Mouse (Mus musculus): Measurements from ENCODE around the gene Exoc4. TPM values are rescaled to one million over a fixed set of nuclear protein-coding genes. Genes with fewer than 3 reads are reported as not detected.
A peak's percentile ranks its signal among the peaks of the same experiment; 100 is the strongest.

Exoc4 gene
- polyA plus RNA-seq, 1 experiment from 2014 or later: 9.5 TPM

- Histone ChIP-seq H3K27me3 (ENCODE audit: control insufficient read depth, insufficient read depth, low read length) (no peaks in the 10 kb centered on the region), H3K4me2 (replicated peaks; ENCODE audit: low read depth) (no peak overlapping the region), H3K27ac (replicated peaks) (no peak overlapping the region), H3K9me3 (ENCODE audit: control insufficient read depth, low read length) (no peaks in the 10 kb centered on the region), H3K4me3 (ENCODE audit: low read depth, low read length) (no peak overlapping the region), H3K4me1 (replicated peaks; ENCODE audit: control insufficient read depth, insufficient read depth) (no peaks in the 10 kb centered on the region), H3K9ac (ENCODE audit: low read length) (no peak overlapping the region), H3K36me3 (ENCODE audit: control insufficient read depth, insufficient read depth, low read length) (no peaks in the 10 kb centered on the region)
- ATAC-seq (ENCODE audit: low FRiP score, low TSS enrichment) (no peak), DNase-seq (ENCODE audit: low spot score) (no peak)
- whole genome bisulfite sequencing: 82% methylated on average over 9 of the region's 9 CpGs
- TF ChIP-seq CTCF (IDR thresholded peaks at IDR 0.05; ENCODE audit: low read depth) (no peak), EP300 (optimal IDR thresholded peaks at IDR 0.05) (no peak)
Measured at GRCm38 (mm10) chr6:33884141-33884683, 635.3 kb downstream of the Exoc4 start.

- H3K4me2 ChIP-seq (replicated peaks; ENCODE audit: low read depth): no peak overlapping the region
- H3K4me3 ChIP-seq (ENCODE audit: low read depth, low read length): no peak overlapping the region
- DNase-seq (ENCODE audit: low spot score) (no peak), ATAC-seq (ENCODE audit: low FRiP score, low TSS enrichment) (no peak)
- no peaks in the 10 kb centered on the region for H3K27me3 ChIP-seq (ENCODE audit: control insufficient read depth, insufficient read depth, low read length)
- TF ChIP-seq CTCF (IDR thresholded peaks at IDR 0.05; ENCODE audit: low read depth) (no peak), EP300 (optimal IDR thresholded peaks at IDR 0.05) (no peak)
- H3K9ac ChIP-seq (ENCODE audit: low read length): no peak overlapping the region
- no peaks in the 10 kb centered on the region for H3K9me3 ChIP-seq (ENCODE audit: control insufficient read depth, low read length)
- WGBS: 88% methylated on average over 2 of the region's 2 CpGs
- H3K36me3 ChIP-seq (ENCODE audit: control insufficient read depth, insufficient read depth, low read length): no peaks in the 10 kb centered on the region
- no peak overlapping the region for H3K27ac ChIP-seq (replicated peaks)
- no peaks in the 10 kb centered on the region for H3K4me1 ChIP-seq (replicated peaks; ENCODE audit: control insufficient read depth, insufficient read depth)
Measured at GRCm38 (mm10) chr6:33886941-33887340, 638.1 kb downstream of the Exoc4 start.

- ATAC-seq (ENCODE audit: low FRiP score, low TSS enrichment) (no peak), DNase-seq (ENCODE audit: low spot score) (no peak)
- Histone ChIP-seq H3K9me3 (ENCODE audit: control insufficient read depth, low read length) (no peaks in the 10 kb centered on the region), H3K27me3 (ENCODE audit: control insufficient read depth, insufficient read depth, low read length) (no peaks in the 10 kb centered on the region), H3K27ac (replicated peaks) (no peak overlapping the region), H3K4me2 (replicated peaks; ENCODE audit: low read depth) (no peak overlapping the region), H3K9ac (ENCODE audit: low read length) (no peak overlapping the region), H3K4me1 (replicated peaks; ENCODE audit: control insufficient read depth, insufficient read depth) (no peaks in the 10 kb centered on the region), H3K36me3 (ENCODE audit: control insufficient read depth, insufficient read depth, low read length) (no peaks in the 10 kb centered on the region), H3K4me3 (ENCODE audit: low read depth, low read length) (no peak overlapping the region)
- no peak for TF ChIP-seq EP300 (optimal IDR thresholded peaks at IDR 0.05)
- TF ChIP-seq CTCF (IDR thresholded peaks at IDR 0.05; ENCODE audit: low read depth): no peak
- 70% methylated on average over 1 of the region's 1 CpGs for WGBS
Measured at GRCm38 (mm10) chr6:33890926-33891325, 642.0 kb downstream of the Exoc4 start.

GRCm38 (mm10) chr6:33892142-33892541 lies 643.3 kb downstream of the Exoc4 start:
- Histone ChIP-seq H3K27me3 (ENCODE audit: control insufficient read depth, insufficient read depth, low read length) (no peaks in the 10 kb centered on the region), H3K4me2 (replicated peaks; ENCODE audit: low read depth) (no peak overlapping the region), H3K4me3 (ENCODE audit: low read depth, low read length) (no peak overlapping the region), H3K9ac (ENCODE audit: low read length) (no peak overlapping the region), H3K9me3 (ENCODE audit: control insufficient read depth, low read length) (no peaks in the 10 kb centered on the region), H3K36me3 (ENCODE audit: control insufficient read depth, insufficient read depth, low read length) (no peaks in the 10 kb centered on the region), H3K4me1 (replicated peaks; ENCODE audit: control insufficient read depth, insufficient read depth) (no peaks in the 10 kb centered on the region), H3K27ac (replicated peaks) (no peak overlapping the region)
- TF ChIP-seq CTCF (IDR thresholded peaks at IDR 0.05; ENCODE audit: low read depth) (no peak), EP300 (optimal IDR thresholded peaks at IDR 0.05) (no peak)
- ATAC-seq (ENCODE audit: low FRiP score, low TSS enrichment) (no peak), DNase-seq (ENCODE audit: low spot score) (no peak)
- WGBS: 35% methylated on average over 2 of the region's 2 CpGs

DNA sequence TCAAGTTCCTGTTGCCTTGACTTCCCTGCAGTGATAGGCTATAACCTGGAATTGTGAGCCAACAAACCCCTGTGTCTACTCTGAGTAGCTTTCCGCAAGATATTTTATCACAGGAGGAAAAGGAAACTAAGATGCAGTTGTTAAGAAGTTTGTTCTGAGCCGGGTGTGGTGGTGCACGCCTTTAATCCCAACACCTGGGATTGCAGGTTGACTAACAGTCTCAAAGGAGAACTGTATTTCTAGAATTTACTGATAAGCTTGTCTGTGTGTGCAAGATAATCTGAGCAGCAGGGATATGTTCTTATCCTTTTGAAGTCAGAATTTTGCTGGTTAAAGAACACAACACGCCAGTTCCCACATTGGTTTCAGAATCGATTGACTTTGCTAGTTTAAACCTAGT lies 651.1 kb downstream of the Exoc4 start:
- ATAC-seq (ENCODE audit: low FRiP score, low TSS enrichment): no peak
- WGBS: 77% methylated on average over 5 of the region's 5 CpGs
- Histone ChIP-seq H3K27ac (replicated peaks) (no peak overlapping the region), H3K27me3 (ENCODE audit: control insufficient read depth, insufficient read depth, low read length) (no peaks in the 10 kb centered on the region), H3K9ac (ENCODE audit: low read length) (no peak overlapping the region), H3K36me3 (ENCODE audit: control insufficient read depth, insufficient read depth, low read length) (no peaks in the 10 kb centered on the region), H3K4me3 (ENCODE audit: low read depth, low read length) (no peak overlapping the region), H3K4me2 (replicated peaks; ENCODE audit: low read depth) (no peak overlapping the region), H3K4me1 (replicated peaks; ENCODE audit: control insufficient read depth, insufficient read depth) (no peaks in the 10 kb centered on the region), H3K9me3 (ENCODE audit: control insufficient read depth, low read length) (no peaks in the 10 kb centered on the region)
- DNase-seq (ENCODE audit: low spot score): no peak
- TF ChIP-seq CTCF (IDR thresholded peaks at IDR 0.05; ENCODE audit: low read depth) (no peak), EP300 (optimal IDR thresholded peaks at IDR 0.05) (no peak)

DNA sequence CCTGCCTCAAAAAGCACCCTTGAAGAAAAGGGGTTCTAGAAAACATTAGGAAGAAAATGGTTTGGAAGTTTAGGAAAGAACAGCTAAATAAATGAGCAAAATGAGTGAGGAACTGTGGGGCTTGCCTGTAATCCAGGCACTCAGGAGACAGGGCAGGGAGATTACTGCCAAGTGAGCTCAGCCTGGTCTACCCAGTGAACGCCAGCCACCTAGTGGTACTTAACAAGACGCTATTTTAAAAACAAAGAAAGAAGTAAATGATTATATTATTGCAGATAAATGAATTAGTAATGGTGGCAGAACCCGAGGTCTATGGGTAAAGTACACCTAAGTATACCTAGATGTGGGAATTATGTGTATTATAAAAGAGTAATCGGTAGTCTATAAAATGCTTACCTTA lies 651.7 kb downstream of the Exoc4 start:
- no peak overlapping the region for H3K9ac ChIP-seq (ENCODE audit: low read length)
- H3K27ac ChIP-seq (replicated peaks): no peak overlapping the region
- peak; percentile 24 for TF ChIP-seq CTCF (IDR thresholded peaks at IDR 0.05; ENCODE audit: low read depth)
- TF ChIP-seq EP300 (optimal IDR thresholded peaks at IDR 0.05): no peak
- no peaks in the 10 kb centered on the region for H3K9me3 ChIP-seq (ENCODE audit: control insufficient read depth, low read length)
- no peaks in the 10 kb centered on the region for H3K4me1 ChIP-seq (replicated peaks; ENCODE audit: control insufficient read depth, insufficient read depth)
- no peaks in the 10 kb centered on the region for H3K27me3 ChIP-seq (ENCODE audit: control insufficient read depth, insufficient read depth, low read length)
- H3K4me3 ChIP-seq (ENCODE audit: low read depth, low read length): no peak overlapping the region
- H3K4me2 ChIP-seq (replicated peaks; ENCODE audit: low read depth): no peak overlapping the region
- H3K36me3 ChIP-seq (ENCODE audit: control insufficient read depth, insufficient read depth, low read length): no peaks in the 10 kb centered on the region
- WGBS: 74% methylated on average over 4 of the region's 4 CpGs
- no peak for ATAC-seq (ENCODE audit: low FRiP score, low TSS enrichment)
- no peak for DNase-seq (ENCODE audit: low spot score)
